Mouse (Mus musculus) cortical plate, adult 2 months (tissue): ENCODE data around the gene Eif4e. TPM values are rescaled to one million over a fixed set of nuclear protein-coding genes. Genes with fewer than 3 reads are reported as not detected.
"Not testable (repeated sequence)": the region's sequence is repeated elsewhere in the genome, so short reads cannot be mapped to it uniquely, and the experiment has no call there.

ENCODE experiments used
- H3K27ac ChIP-seq: fragments of 200-500 bp; 2 replicates; pipeline ENCODE4 v1.5.1; 2012; ENCODE audit warnings: low read length, control low read depth, inconsistent platforms; ENCODE audit not compliant: insufficient read depth
- H3K4me1 ChIP-seq: fragments of 200-500 bp; 2 replicates; pipeline ENCODE4 v1.6.1; 2011; ENCODE audit warnings: low read length; ENCODE audit not compliant: control insufficient read depth, insufficient read depth
- H3K4me3 ChIP-seq: fragments of 200-500 bp; 2 replicates; pipeline ENCODE4 v1.5.1; 2011; ENCODE audit warnings: mild to moderate bottlenecking, low read length, control low read depth; ENCODE audit not compliant: insufficient read depth
- CTCF ChIP-seq: fragments of 200-500 bp; IDR thresholded peaks from 2 replicates; pipeline ENCODE4 v1.5.1; 2011; ENCODE audit warnings: mild to moderate bottlenecking, control low read depth, low read length; ENCODE audit not compliant: insufficient read depth; ENCODE audit errors: extremely low read depth
- POLR2A ChIP-seq: fragments of 200-500 bp; IDR thresholded peaks from 2 replicates; pipeline ENCODE4 v1.6.1; 2011; ENCODE audit warnings: mild to moderate bottlenecking, low read length, control low read depth; ENCODE audit not compliant: insufficient read depth; ENCODE audit errors: extremely low read depth
- polyA plus RNA-seq: library from polyadenylated mRNA; depleted of rRNA; stranded (reverse); fragments of >200 nt; gene quantifications from 2 replicates; pipeline ENCODE4 v1.2.3, GENCODE M21; 2012

Gene Eif4e
- polyA plus RNA-seq, 1 experiment: 158 TPM

- no peak overlapping the region for H3K27ac ChIP-seq
- peaks cover 4% of the 10 kb centered on the region; the same call in 1 of the 2 replicates for H3K4me1 ChIP-seq
- H3K4me3 ChIP-seq: no peak overlapping the region
- TF ChIP-seq CTCF: no peak
- TF ChIP-seq POLR2A: no peak
Observed at GRCm38 (mm10) chr3:138531479-138532181, 5.7 kb downstream of the Eif4e start.

- no peak for TF ChIP-seq POLR2A
- no peak for TF ChIP-seq CTCF
- H3K4me3 ChIP-seq: no peak overlapping the region
Observed at GRCm38 (mm10) chr3:138532764-138533163, 6.8 kb downstream of the Eif4e start.

GRCm38 (mm10) chr3:138536031-138536430 is 10.1 kb downstream of the Eif4e start:
- no peak for TF ChIP-seq POLR2A
- TF ChIP-seq CTCF: no peak
- Histone ChIP-seq H3K4me3 (no peak overlapping the region), H3K4me1 (peaks cover 4% of the 10 kb centered on the region; the same call in 1 of the 2 replicates), H3K27ac (no peak overlapping the region)

More at GRCm38 (mm10) chr3:138532764-138533163, 6.8 kb downstream of the Eif4e start:
- Histone ChIP-seq H3K27ac (no peak overlapping the region), H3K4me1 (peaks cover 4% of the 10 kb centered on the region; the same call in 1 of the 2 replicates)

GRCm38 (mm10) chr3:138542621-138543020 is 16.6 kb downstream of the Eif4e start:
- TF ChIP-seq POLR2A: no peak
- TF ChIP-seq CTCF: no peak
- Histone ChIP-seq H3K4me3 (no peak overlapping the region), H3K27ac (no peak overlapping the region), H3K4me1 (peaks cover 6% of the 10 kb centered on the region; the same call in 1 of the 2 replicates)

- Histone ChIP-seq H3K4me3 (no peak overlapping the region), H3K27ac (no peak overlapping the region), H3K4me1 (peaks cover 7% of the 10 kb centered on the region; the same call in 1 of the 2 replicates)
- no peak for TF ChIP-seq POLR2A
- no peak for TF ChIP-seq CTCF
Observed at GRCm38 (mm10) chr3:138544117-138544516, 18.1 kb downstream of the Eif4e start.

- peak overlapping the region; percentile 80 for H3K27ac ChIP-seq
- TF ChIP-seq CTCF (no peak), POLR2A (no peak)
- H3K4me3 ChIP-seq: no peak overlapping the region
- H3K4me1 ChIP-seq: peaks cover 8% of the 10 kb centered on the region; the same call in 1 of the 2 replicates
Observed at GRCm38 (mm10) chr3:138546678-138547077, 20.7 kb downstream of the Eif4e start.

- no peak overlapping the region for H3K27ac ChIP-seq
- no peak for TF ChIP-seq POLR2A
- TF ChIP-seq CTCF: no peak
Observed at GRCm38 (mm10) chr3:138549045-138549444, 23.1 kb downstream of the Eif4e start.

GRCm38 (mm10) chr3:138550336-138551123 is 24.6 kb downstream of the Eif4e start:
- peaks cover 4% of the 10 kb centered on the region; the same call in 1 of the 2 replicates for H3K4me1 ChIP-seq
- TF ChIP-seq CTCF: no peak
- TF ChIP-seq POLR2A: no peak
- H3K4me3 ChIP-seq: no peak overlapping the region
- H3K27ac ChIP-seq: no peak overlapping the region

More at GRCm38 (mm10) chr3:138549045-138549444, 23.1 kb downstream of the Eif4e start:
- H3K4me3 ChIP-seq: no peak overlapping the region
- H3K4me1 ChIP-seq: peaks cover 5% of the 10 kb centered on the region; the same call in 1 of the 2 replicates

- not testable (repeated sequence) for H3K27ac ChIP-seq, H3K4me1 ChIP-seq, H3K4me3 ChIP-seq
Observed at GRCm38 (mm10) chr3:138555279-138555678, 29.3 kb downstream of the Eif4e start.
